Mouse (Mus musculus): ENCODE results near the gene Rpl36. TPM values are rescaled to one million over a fixed set of nuclear protein-coding genes. Genes with fewer than 3 reads are reported as not detected.

The Rpl36 gene
- polyA plus RNA-seq, 1 experiment, result 1,153 TPM

GRCm38 (mm10) chr17:56634023-56634422 is 20.8 kb downstream of the Rpl36 start:
- no peak for DNase-seq (ENCODE audit: extremely low spot score in 1 of 2, low spot score in 1 of 2)

DNA sequence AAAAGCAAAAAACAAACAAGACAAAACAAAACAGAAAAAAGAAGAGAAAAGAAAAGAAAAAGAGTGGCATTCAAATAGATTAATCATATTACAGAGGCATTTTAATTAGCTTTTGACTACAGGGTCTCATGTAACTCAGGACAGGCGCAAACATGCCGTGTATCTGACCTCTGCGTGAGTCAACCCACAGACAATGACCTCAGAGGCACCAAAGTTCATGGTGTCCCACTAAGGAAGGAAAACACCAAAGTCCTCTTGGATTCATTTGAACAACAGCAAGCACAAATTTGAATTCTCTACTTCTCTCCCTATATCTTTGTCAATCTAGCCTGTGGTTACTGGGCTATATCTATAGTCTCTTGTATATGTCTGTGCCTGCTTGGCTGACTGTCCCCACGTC is 30.0 kb downstream of the Rpl36 start:
- no peak for DNase-seq (ENCODE audit: extremely low spot score in 1 of 2, low spot score in 1 of 2)

GRCm38 (mm10) chr17:56647546-56647945 is 34.3 kb downstream of the Rpl36 start:
- DNase-seq (ENCODE audit: extremely low spot score in 1 of 2, low spot score in 1 of 2), result no peak

DNA sequence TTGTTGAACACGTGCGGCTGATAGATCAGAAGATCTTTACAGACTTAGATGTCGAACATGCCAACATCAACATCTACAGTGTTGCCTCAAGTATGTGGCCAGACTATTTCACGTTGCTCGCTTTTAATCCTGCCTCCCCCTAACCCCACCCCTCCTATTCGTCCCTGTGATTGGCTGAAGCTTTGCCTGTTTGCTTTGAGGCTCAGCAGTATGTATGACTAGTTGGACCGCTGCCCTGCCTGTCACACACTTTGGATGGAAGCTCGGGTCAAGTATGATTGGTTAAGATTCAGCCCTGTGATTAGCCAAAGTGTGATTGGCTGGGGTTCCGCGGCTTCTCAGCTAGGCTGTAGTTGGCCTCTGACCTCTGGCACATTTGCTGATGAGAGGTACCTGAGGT is 38.6 kb downstream of the Rpl36 start:
- DNase-seq (ENCODE audit: extremely low spot score in 1 of 2, low spot score in 1 of 2), result no peak

DNA sequence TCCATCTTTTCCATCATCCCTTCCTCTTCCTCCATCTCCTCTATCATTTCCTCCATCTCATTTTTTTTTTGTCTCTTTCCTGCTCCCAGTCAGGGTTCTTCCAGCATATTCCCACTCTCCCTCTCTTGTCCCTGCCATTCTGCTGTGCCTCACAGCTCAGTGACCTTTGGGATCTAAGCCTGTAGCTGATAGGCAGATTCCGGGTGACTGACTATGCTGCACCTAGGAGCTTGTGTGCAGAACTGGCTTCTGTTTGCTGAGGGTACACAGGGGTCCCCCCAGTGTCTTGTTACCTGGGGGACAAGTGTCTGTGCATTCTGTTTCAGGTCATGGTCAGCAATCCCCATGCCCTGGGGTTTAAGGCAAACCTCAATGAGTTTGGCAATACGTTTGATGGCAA is 41.6 kb downstream of the Rpl36 start:
- DNase-seq (ENCODE audit: extremely low spot score in 1 of 2, low spot score in 1 of 2), result no peak

DNA sequence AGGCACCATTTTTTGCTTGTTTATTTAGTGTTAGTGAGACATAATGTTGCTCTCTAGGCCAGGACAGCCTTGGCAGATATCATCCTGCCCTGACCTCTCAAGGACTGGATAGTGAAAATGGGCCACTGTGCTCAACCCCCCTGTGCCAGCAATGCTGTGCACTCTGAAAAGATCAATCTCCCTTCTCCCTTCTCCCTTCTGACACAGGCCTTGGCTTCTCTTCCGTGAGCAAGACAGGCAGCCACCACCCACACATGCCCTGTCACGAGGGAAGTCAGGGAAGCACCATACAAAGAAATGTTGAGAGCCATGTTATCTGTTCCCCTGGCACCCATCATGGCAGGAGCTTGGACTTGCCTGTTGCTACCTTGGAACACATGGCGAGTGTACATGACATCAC is 42.1 kb downstream of the Rpl36 start:
- DNase-seq (ENCODE audit: extremely low spot score in 1 of 2, low spot score in 1 of 2), result no peak

DNA sequence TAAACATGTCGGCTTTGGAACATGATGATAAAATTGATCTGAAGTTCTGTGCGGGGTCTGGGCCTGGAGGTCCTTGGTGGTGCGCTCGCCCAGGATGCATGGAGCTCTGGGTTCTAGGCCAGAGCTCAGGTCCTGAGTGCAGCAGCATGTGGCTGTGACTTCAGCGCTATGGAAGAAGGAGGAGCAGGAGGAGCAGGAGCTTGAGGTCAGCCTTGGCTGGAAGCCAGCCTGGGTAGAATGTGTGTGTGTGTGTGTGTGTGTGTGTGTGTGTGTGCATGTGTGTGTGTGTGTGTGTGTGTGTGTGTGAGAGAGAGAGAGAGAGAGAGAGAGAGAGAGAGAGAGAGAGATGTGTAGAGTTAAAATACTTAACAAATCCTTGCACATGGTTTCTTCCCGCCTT is 43.0 kb downstream of the Rpl36 start:
- no peak for DNase-seq (ENCODE audit: extremely low spot score in 1 of 2, low spot score in 1 of 2)

GRCm38 (mm10) chr17:56663659-56664058 is 50.4 kb downstream of the Rpl36 start:
- no peak for DNase-seq (ENCODE audit: extremely low spot score in 1 of 2, low spot score in 1 of 2)

Other genes with a start within 250 kb of the Rpl36 start
- 622 and 690 TPM in 2 replicates for gene Ptprs, start 136.9 kb upstream of the Rpl36 start, polyA plus RNA-seq (2012; rRNA removed)
- gene Znrf4, start 101.0 kb upstream of the Rpl36 start, polyA plus RNA-seq (2012; rRNA removed), result not detected in 2 replicates
- gene Gm20219, start 59.0 kb upstream of the Rpl36 start, polyA plus RNA-seq (2012; rRNA removed), result 3.1 and 3.7 TPM in 2 replicates
- gene Safb2, start 28.8 kb upstream of the Rpl36 start, polyA plus RNA-seq (2012; rRNA removed), result 160 and 162 TPM in 2 replicates
- 140 and 144 TPM in 2 replicates for gene Safb, start 28.6 kb upstream of the Rpl36 start, polyA plus RNA-seq (2012; rRNA removed)
- 162 and 185 TPM in 2 replicates for gene 2410015M20Rik, start 3.6 kb upstream of the Rpl36 start, polyA plus RNA-seq (2012; rRNA removed)
- 72.2 and 86.2 TPM in 2 replicates for gene Lonp1, start 13.5 kb downstream of the Rpl36 start, polyA plus RNA-seq (2012; rRNA removed)
- gene Catsperd, start 14.7 kb downstream of the Rpl36 start, polyA plus RNA-seq (2012; rRNA removed), result 2.4 and 2.6 TPM in 2 replicates
- 103 and 110 TPM in 2 replicates for gene Ranbp3, start 59.9 kb downstream of the Rpl36 start, polyA plus RNA-seq (2012; rRNA removed)
- 336 and 372 TPM in 2 replicates for gene Ndufa11, start 104.4 kb downstream of the Rpl36 start, polyA plus RNA-seq (2012; rRNA removed)
- 18.7 and 22.4 TPM in 2 replicates for gene Vmac, start 104.6 kb downstream of the Rpl36 start, polyA plus RNA-seq (2012; rRNA removed)
- 5.9 and 7.4 TPM in 2 replicates for gene Nrtn, start 144.1 kb downstream of the Rpl36 start, polyA plus RNA-seq (2012; rRNA removed)
- 145 and 149 TPM in 2 replicates for gene Dus3l, start 151.3 kb downstream of the Rpl36 start, polyA plus RNA-seq (2012; rRNA removed)
- 3.5 and 4.2 TPM in 2 replicates for gene Prr22, start 156.8 kb downstream of the Rpl36 start, polyA plus RNA-seq (2012; rRNA removed)
- 3.6 and 4.0 TPM in 2 replicates for gene Rfx2, start 217.6 kb downstream of the Rpl36 start, polyA plus RNA-seq (2012; rRNA removed)